Mouse (Mus musculus) liver, embryonic 14.5 days (tissue): ENCODE data around the gene Prr15.

Experiments used
- CTCF ChIP-seq: IDR thresholded peaks from 2 replicates; pipeline ENCODE4 v1.5.1; 2016; ENCODE audit warnings: antibody characterized with exemption, low read depth, control low read depth
- EP300 ChIP-seq: IDR thresholded peaks from 2 replicates; pipeline ENCODE4 v1.6.1; 2016; ENCODE audit warnings: antibody characterized with exemption, low read depth

DNA sequence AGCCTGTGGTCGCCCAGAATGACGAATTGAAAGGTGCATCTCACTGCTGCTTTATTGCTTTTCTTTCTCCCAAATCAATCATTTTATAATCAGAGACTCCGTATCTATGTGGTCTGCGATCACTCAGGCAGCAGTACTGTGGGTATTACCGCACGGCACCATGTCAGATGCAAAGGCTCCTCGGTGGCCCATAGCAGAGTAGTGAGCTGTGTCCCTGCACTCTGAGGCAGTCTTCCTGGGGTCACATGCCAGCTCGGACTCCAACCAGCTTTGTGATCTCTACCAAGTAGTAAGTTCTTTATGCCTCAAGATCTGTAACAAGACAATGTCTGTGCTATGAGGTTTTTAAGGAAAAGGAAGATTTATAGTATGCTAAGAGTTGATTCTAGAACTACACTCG, 7.0 kb upstream of the Prr15 start:
- TF ChIP-seq CTCF = no peak
- TF ChIP-seq EP300 = no peak
